Mouse (Mus musculus): ENCODE data around the gene Dpm3. TPM values are rescaled to one million over a fixed set of nuclear protein-coding genes. Genes with fewer than 3 reads are reported as not detected.
A peak's percentile ranks its signal among the peaks of the same experiment; 100 is the strongest.

Gene Dpm3
- polyA plus RNA-seq, 1 experiment from 2014 or later = 120 TPM

GRCm38 (mm10) chr3:89315930-89316831, 57.0 kb downstream of the Dpm3 start:
- ATAC-seq = peak; percentile 12; the same call in 1 of the 2 replicates
- Histone ChIP-seq H3K9ac (ENCODE audit: low read depth, low read length) (no peak overlapping the region), H3K4me3 (ENCODE audit: low read depth, low read length) (peak overlapping the region; percentile 13), H3K9me3 (ENCODE audit: control insufficient read depth) (no peaks in the 10 kb centered on the region), H3K4me2 (replicated peaks; ENCODE audit: low read depth) (peak overlapping the region; percentile 68), H3K36me3 (ENCODE audit: control insufficient read depth, insufficient read depth) (no peaks in the 10 kb centered on the region), H3K27ac (ENCODE audit: low read depth, low read length) (no peak overlapping the region), H3K27me3 (replicated peaks; ENCODE audit: control insufficient read depth, insufficient read depth, low read length) (peaks cover 33% of the 10 kb centered on the region), H3K4me1 (replicated peaks; ENCODE audit: control insufficient read depth, insufficient read depth, low read length) (peaks cover 17% of the 10 kb centered on the region; the same call in 1 of the 2 replicates)
- TF ChIP-seq CTCF (IDR thresholded peaks at IDR 0.05; ENCODE audit: low read depth) = no peak
- 11% methylated on average over 40 of the region's 40 CpGs for WGBS

MicroRNA genes within 50 kb of the gene (microRNA counts, 519-probe panel; counts per million panel counts)
- not detected for microRNA mmu-miR-92b

Small RNA genes within 50 kb of the gene (microRNA-seq; reads per million reads assigned to microRNA genes)
- gene Mir92b = 38.0 reads per million, percentile 35 among the genes with 10 or more reads in this experiment

Other genes with a start within 250 kb of the Dpm3 start
- 29.0 and 32.5 TPM in 2 replicates for gene Rusc1, start 166.0 kb upstream of the Dpm3 start, polyA plus RNA-seq (2015; fragmentation: Nextera tagmentation; extraction: Ambion mirVana)
- not detected in 2 replicates for gene Gm43738, start 158.3 kb upstream of the Dpm3 start, polyA plus RNA-seq (2015; fragmentation: Nextera tagmentation; extraction: Ambion mirVana)
- 138 and 154 TPM in 2 replicates for gene Fdps, start 157.4 kb upstream of the Dpm3 start, polyA plus RNA-seq (2015; fragmentation: Nextera tagmentation; extraction: Ambion mirVana)
- gene Pklr, start 123.2 kb upstream of the Dpm3 start, polyA plus RNA-seq (2015; fragmentation: Nextera tagmentation; extraction: Ambion mirVana) = 91.8 and 103 TPM in 2 replicates
- 1.1 TPM in 2 replicates for gene Hcn3, start 99.2 kb upstream of the Dpm3 start, polyA plus RNA-seq (2015; fragmentation: Nextera tagmentation; extraction: Ambion mirVana)
- 8.5 and 8.6 TPM in 2 replicates for gene Clk2, start 94.6 kb upstream of the Dpm3 start, polyA plus RNA-seq (2015; fragmentation: Nextera tagmentation; extraction: Ambion mirVana)
- 80.5 and 86.3 TPM in 2 replicates for gene Scamp3, start 81.9 kb upstream of the Dpm3 start, polyA plus RNA-seq (2015; fragmentation: Nextera tagmentation; extraction: Ambion mirVana)
- gene Fam189b, start 76.2 kb upstream of the Dpm3 start, polyA plus RNA-seq (2015; fragmentation: Nextera tagmentation; extraction: Ambion mirVana) = 4.9 and 5.9 TPM in 2 replicates
- 140 TPM in 2 replicates for gene Gba, start 56.4 kb upstream of the Dpm3 start, polyA plus RNA-seq (2015; fragmentation: Nextera tagmentation; extraction: Ambion mirVana)
- 15.2 and 17.2 TPM in 2 replicates for gene Thbs3, start 44.2 kb upstream of the Dpm3 start, polyA plus RNA-seq (2015; fragmentation: Nextera tagmentation; extraction: Ambion mirVana)
- gene Mtx1, start 32.3 kb upstream of the Dpm3 start, polyA plus RNA-seq (2015; fragmentation: Nextera tagmentation; extraction: Ambion mirVana) = 140 and 145 TPM in 2 replicates
- 3.5 and 6.7 TPM in 2 replicates for gene Muc1, start 30.3 kb upstream of the Dpm3 start, polyA plus RNA-seq (2015; fragmentation: Nextera tagmentation; extraction: Ambion mirVana)
- gene Krtcap2, start 13.4 kb upstream of the Dpm3 start, polyA plus RNA-seq (2015; fragmentation: Nextera tagmentation; extraction: Ambion mirVana) = 273 and 281 TPM in 2 replicates
- gene Trim46, start 13.0 kb upstream of the Dpm3 start, polyA plus RNA-seq (2015; fragmentation: Nextera tagmentation; extraction: Ambion mirVana) = 1.2 and 1.3 TPM in 2 replicates
- gene Slc50a1, start 11.2 kb downstream of the Dpm3 start, polyA plus RNA-seq (2015; fragmentation: Nextera tagmentation; extraction: Ambion mirVana) = 57.4 and 61.8 TPM in 2 replicates
- 50.7 and 69.8 TPM in 2 replicates for gene Efna1, start 21.8 kb downstream of the Dpm3 start, polyA plus RNA-seq (2015; fragmentation: Nextera tagmentation; extraction: Ambion mirVana)
- 1.4 and 1.6 TPM in 2 replicates for gene Efna3, start 63.6 kb downstream of the Dpm3 start, polyA plus RNA-seq (2015; fragmentation: Nextera tagmentation; extraction: Ambion mirVana)
- 5.1 and 5.3 TPM in 2 replicates for gene Efna4, start 78.7 kb downstream of the Dpm3 start, polyA plus RNA-seq (2015; fragmentation: Nextera tagmentation; extraction: Ambion mirVana)
- 33.9 and 37.0 TPM in 2 replicates for gene Adam15, start 90.6 kb downstream of the Dpm3 start, polyA plus RNA-seq (2015; fragmentation: Nextera tagmentation; extraction: Ambion mirVana)
- 10.0 and 11.5 TPM in 2 replicates for gene Dcst2, start 102.6 kb downstream of the Dpm3 start, polyA plus RNA-seq (2015; fragmentation: Nextera tagmentation; extraction: Ambion mirVana)
- gene Dcst1, start 105.9 kb downstream of the Dpm3 start, polyA plus RNA-seq (2015; fragmentation: Nextera tagmentation; extraction: Ambion mirVana) = 23.5 and 26.7 TPM in 2 replicates
- 14.3 and 20.8 TPM in 2 replicates for gene Zbtb7b, start 135.4 kb downstream of the Dpm3 start, polyA plus RNA-seq (2015; fragmentation: Nextera tagmentation; extraction: Ambion mirVana)
- gene Lenep, start 143.4 kb downstream of the Dpm3 start, polyA plus RNA-seq (2015; fragmentation: Nextera tagmentation; extraction: Ambion mirVana) = not detected in 2 replicates
- gene Flad1, start 152.5 kb downstream of the Dpm3 start, polyA plus RNA-seq (2015; fragmentation: Nextera tagmentation; extraction: Ambion mirVana) = 29.2 and 32.1 TPM in 2 replicates
- gene Cks1b, start 159.0 kb downstream of the Dpm3 start, polyA plus RNA-seq (2015; fragmentation: Nextera tagmentation; extraction: Ambion mirVana) = 106 and 118 TPM in 2 replicates
- gene Shc1, start 159.1 kb downstream of the Dpm3 start, polyA plus RNA-seq (2015; fragmentation: Nextera tagmentation; extraction: Ambion mirVana) = 43.4 and 48.6 TPM in 2 replicates
- gene Pygo2, start 170.9 kb downstream of the Dpm3 start, polyA plus RNA-seq (2015; fragmentation: Nextera tagmentation; extraction: Ambion mirVana) = 17.1 and 17.5 TPM in 2 replicates
- gene Pbxip1, start 177.3 kb downstream of the Dpm3 start, polyA plus RNA-seq (2015; fragmentation: Nextera tagmentation; extraction: Ambion mirVana) = 52.2 and 55.8 TPM in 2 replicates
- 27.7 and 28.4 TPM in 2 replicates for gene Pmvk, start 195.2 kb downstream of the Dpm3 start, polyA plus RNA-seq (2015; fragmentation: Nextera tagmentation; extraction: Ambion mirVana)

Data from intestine, postnatal 0 days (tissue).